Mouse (Mus musculus): Measurements from ENCODE around the gene Cipc. TPM values are rescaled to one million over a fixed set of nuclear protein-coding genes. Genes with fewer than 3 reads are reported as not detected.
A peak's percentile ranks its signal among the peaks of the same experiment; 100 is the strongest.

The Cipc gene
- polyA plus RNA-seq, 1 experiment from 2014 or later = 18.1 TPM

DNA sequence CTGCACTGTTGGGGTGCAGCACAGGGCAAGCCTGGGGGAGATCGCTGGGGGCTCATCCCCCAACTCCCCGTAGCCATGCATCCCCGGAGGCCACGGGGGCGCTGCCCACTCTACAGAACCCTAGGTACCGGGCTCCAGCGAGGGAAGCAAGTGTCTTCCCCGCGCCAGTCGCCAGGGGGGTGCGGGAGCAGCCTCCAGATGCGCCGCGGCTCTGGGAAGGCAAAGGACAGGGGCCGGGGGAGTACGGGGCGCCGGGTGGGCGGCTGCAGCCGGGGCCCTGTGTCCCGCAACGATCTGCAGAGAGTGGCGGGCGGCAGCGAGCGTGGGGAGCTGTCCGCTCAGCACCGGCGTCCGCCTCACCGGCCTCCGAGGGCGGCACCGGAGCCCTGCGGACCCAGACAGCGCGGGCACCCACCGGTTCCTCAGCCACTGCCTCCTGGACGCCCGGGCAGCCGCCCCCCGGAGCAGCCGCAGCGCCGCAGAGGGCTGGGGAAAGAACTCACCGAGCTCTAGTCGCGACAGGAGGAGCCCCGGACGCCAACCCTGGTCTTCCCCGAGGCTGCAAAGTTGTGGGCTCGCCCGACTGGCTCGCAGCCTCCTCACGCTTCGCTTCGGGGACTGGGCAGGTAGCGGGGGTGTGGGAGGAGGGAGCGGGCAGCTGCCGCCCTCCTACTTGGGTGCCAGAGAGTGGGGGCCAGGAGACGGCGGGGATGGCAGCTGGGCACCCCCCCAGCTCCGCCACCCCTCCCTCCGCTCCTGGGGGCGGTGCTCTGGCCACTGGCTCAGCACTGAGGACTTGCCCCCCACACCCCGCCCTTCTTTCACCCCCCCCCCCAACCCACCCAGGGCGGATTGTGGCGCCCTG, 43.3 kb downstream of the Cipc start, which contains the start of gene Zdhhc22:
Zdhhc22 (minus strand) TSS at position 541 of the 865 bp plus-strand sequence.
- Histone ChIP-seq H3K27ac (ENCODE audit: low read length) (no peak within 1 kb of the TSS), H3K36me3 (ENCODE audit: control insufficient read depth, insufficient read depth, low read length) (no peaks in the 10 kb centered on the region), H3K27me3 (ENCODE audit: control insufficient read depth, insufficient read depth, low read length) (peaks cover 48% of the 10 kb centered on the region), H3K4me1 (ENCODE audit: control insufficient read depth, insufficient read depth, low read length) (peaks cover 8% of the 10 kb centered on the region; the same call in 1 of the 2 replicates), H3K4me2 (ENCODE audit: low read depth, low read length) (peak within 1 kb of the TSS; percentile 42), H3K9me3 (replicated peaks; ENCODE audit: control insufficient read depth, low read length) (no peaks in the 10 kb centered on the region), H3K9ac (ENCODE audit: low read length) (no peak within 1 kb of the TSS), H3K4me3 (replicated peaks; ENCODE audit: low read length) (peak within 1 kb of the TSS; percentile 19)
- ATAC-seq (ENCODE audit: insufficient read depth, low FRiP score) = peak; percentile 44; the same call in 1 of the 2 replicates
- 1% methylated on average over 64 of the region's 68 CpGs for WGBS

GRCm38 (mm10) chr12:86990755-86991110, 43.9 kb downstream of the Cipc start:
- no peak for ATAC-seq (ENCODE audit: insufficient read depth, low FRiP score)
- Histone ChIP-seq H3K27me3 (ENCODE audit: control insufficient read depth, insufficient read depth, low read length) (peaks cover 47% of the 10 kb centered on the region), H3K4me2 (ENCODE audit: low read depth, low read length) (no peak overlapping the region), H3K4me1 (ENCODE audit: control insufficient read depth, insufficient read depth, low read length) (peaks cover 8% of the 10 kb centered on the region; the same call in 1 of the 2 replicates), H3K36me3 (ENCODE audit: control insufficient read depth, insufficient read depth, low read length) (no peaks in the 10 kb centered on the region), H3K27ac (ENCODE audit: low read length) (no peak overlapping the region), H3K9ac (ENCODE audit: low read length) (no peak overlapping the region), H3K9me3 (replicated peaks; ENCODE audit: control insufficient read depth, low read length) (no peaks in the 10 kb centered on the region), H3K4me3 (replicated peaks; ENCODE audit: low read length) (no peak overlapping the region)
- 30% methylated on average over 2 of the region's 2 CpGs for WGBS

- WGBS = 32% methylated on average over 4 of the region's 4 CpGs
- Histone ChIP-seq H3K27me3 (ENCODE audit: control insufficient read depth, insufficient read depth, low read length) (peaks cover 22% of the 10 kb centered on the region), H3K27ac (ENCODE audit: low read length) (no peak overlapping the region), H3K4me3 (replicated peaks; ENCODE audit: low read length) (no peak overlapping the region), H3K9me3 (replicated peaks; ENCODE audit: control insufficient read depth, low read length) (no peaks in the 10 kb centered on the region), H3K9ac (ENCODE audit: low read length) (no peak overlapping the region), H3K4me2 (ENCODE audit: low read depth, low read length) (no peak overlapping the region), H3K4me1 (ENCODE audit: control insufficient read depth, insufficient read depth, low read length) (peaks cover 8% of the 10 kb centered on the region; the same call in 1 of the 2 replicates), H3K36me3 (ENCODE audit: control insufficient read depth, insufficient read depth, low read length) (no peaks in the 10 kb centered on the region)
- ATAC-seq (ENCODE audit: insufficient read depth, low FRiP score) = no peak
Observed at GRCm38 (mm10) chr12:86994166-86994565, 47.3 kb downstream of the Cipc start.

GRCm38 (mm10) chr12:86994776-86995175, 47.9 kb downstream of the Cipc start:
- 58% methylated on average over 3 of the region's 3 CpGs for WGBS
- Histone ChIP-seq H3K4me2 (ENCODE audit: low read depth, low read length) (no peak overlapping the region), H3K9ac (ENCODE audit: low read length) (no peak overlapping the region), H3K4me3 (replicated peaks; ENCODE audit: low read length) (no peak overlapping the region), H3K9me3 (replicated peaks; ENCODE audit: control insufficient read depth, low read length) (no peaks in the 10 kb centered on the region), H3K36me3 (ENCODE audit: control insufficient read depth, insufficient read depth, low read length) (no peaks in the 10 kb centered on the region), H3K27ac (ENCODE audit: low read length) (no peak overlapping the region), H3K4me1 (ENCODE audit: control insufficient read depth, insufficient read depth, low read length) (peaks cover 6% of the 10 kb centered on the region; the same call in 1 of the 2 replicates), H3K27me3 (ENCODE audit: control insufficient read depth, insufficient read depth, low read length) (peaks cover 16% of the 10 kb centered on the region)
- ATAC-seq (ENCODE audit: insufficient read depth, low FRiP score) = no peak

DNA sequence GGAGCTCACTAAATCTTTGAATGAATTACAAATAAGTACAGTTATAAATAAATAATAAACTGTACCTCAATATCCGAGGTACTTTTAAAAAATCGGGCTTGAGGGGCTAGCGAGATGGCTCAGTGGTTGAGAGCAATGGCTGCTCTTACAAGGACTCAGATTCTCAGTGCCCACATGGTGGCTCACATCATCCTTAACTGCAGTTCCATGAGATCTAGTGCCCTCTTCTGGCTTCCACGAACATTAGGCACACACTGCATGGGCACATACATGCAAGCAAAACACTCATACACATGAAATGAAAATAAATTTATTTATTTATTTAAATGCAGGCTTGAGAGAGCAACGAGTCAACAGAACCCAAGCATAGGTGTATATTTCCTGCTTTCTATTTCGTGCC, 49.1 kb downstream of the Cipc start:
- ATAC-seq (ENCODE audit: insufficient read depth, low FRiP score) = no peak
- Histone ChIP-seq H3K27me3 (ENCODE audit: control insufficient read depth, insufficient read depth, low read length) (peaks cover 5% of the 10 kb centered on the region), H3K4me1 (ENCODE audit: control insufficient read depth, insufficient read depth, low read length) (no peaks in the 10 kb centered on the region), H3K4me2 (ENCODE audit: low read depth, low read length) (no peak overlapping the region), H3K9me3 (replicated peaks; ENCODE audit: control insufficient read depth, low read length) (no peaks in the 10 kb centered on the region), H3K4me3 (replicated peaks; ENCODE audit: low read length) (no peak overlapping the region), H3K36me3 (ENCODE audit: control insufficient read depth, insufficient read depth, low read length) (no peaks in the 10 kb centered on the region), H3K27ac (ENCODE audit: low read length) (no peak overlapping the region), H3K9ac (ENCODE audit: low read length) (no peak overlapping the region)
- 68% methylated on average over 6 of the region's 6 CpGs for WGBS

DNA sequence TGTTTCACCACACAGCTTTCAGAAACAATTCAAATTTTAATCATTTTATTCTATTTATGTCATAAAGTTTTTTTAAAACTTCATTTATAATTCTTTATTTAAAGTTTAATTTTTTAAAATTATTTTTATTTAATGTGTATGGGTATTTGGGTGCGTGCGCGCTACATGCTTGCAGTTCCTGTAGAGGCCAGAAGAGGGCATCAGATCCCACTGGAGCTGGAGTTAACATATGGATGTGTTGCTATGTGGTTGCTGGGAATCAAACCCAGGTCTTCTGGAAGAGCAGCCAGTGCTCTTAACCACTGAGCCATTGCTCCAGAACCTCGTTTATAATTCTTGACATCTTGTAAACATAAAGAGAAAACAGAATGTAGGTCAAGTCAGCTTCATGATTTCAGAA, 51.9 kb downstream of the Cipc start:
- Histone ChIP-seq H3K4me2 (ENCODE audit: low read depth, low read length) (no peak overlapping the region), H3K36me3 (ENCODE audit: control insufficient read depth, insufficient read depth, low read length) (no peaks in the 10 kb centered on the region), H3K9ac (ENCODE audit: low read length) (no peak overlapping the region), H3K9me3 (replicated peaks; ENCODE audit: control insufficient read depth, low read length) (no peaks in the 10 kb centered on the region), H3K4me3 (replicated peaks; ENCODE audit: low read length) (no peak overlapping the region), H3K4me1 (ENCODE audit: control insufficient read depth, insufficient read depth, low read length) (no peaks in the 10 kb centered on the region), H3K27me3 (ENCODE audit: control insufficient read depth, insufficient read depth, low read length) (no peaks in the 10 kb centered on the region), H3K27ac (ENCODE audit: low read length) (no peak overlapping the region)
- no peak for ATAC-seq (ENCODE audit: insufficient read depth, low FRiP score)
- 80% methylated on average over 4 of the region's 4 CpGs for whole genome bisulfite sequencing

- H3K9me3 ChIP-seq (replicated peaks; ENCODE audit: control insufficient read depth, low read length) = no peaks in the 10 kb centered on the region
- H3K9ac ChIP-seq (ENCODE audit: low read length) = no peak overlapping the region
- no peak overlapping the region for H3K27ac ChIP-seq (ENCODE audit: low read length)
- no peaks in the 10 kb centered on the region for H3K4me1 ChIP-seq (ENCODE audit: control insufficient read depth, insufficient read depth, low read length)
- no peak overlapping the region for H3K4me2 ChIP-seq (ENCODE audit: low read depth, low read length)
- no peaks in the 10 kb centered on the region for H3K27me3 ChIP-seq (ENCODE audit: control insufficient read depth, insufficient read depth, low read length)
- no peak overlapping the region for H3K4me3 ChIP-seq (replicated peaks; ENCODE audit: low read length)
- H3K36me3 ChIP-seq (ENCODE audit: control insufficient read depth, insufficient read depth, low read length) = no peaks in the 10 kb centered on the region
- ATAC-seq (ENCODE audit: insufficient read depth, low FRiP score) = no peak
- WGBS = 60% methylated on average over 10 of the region's 10 CpGs
Observed at GRCm38 (mm10) chr12:86999283-86999820, 52.5 kb downstream of the Cipc start.

DNA sequence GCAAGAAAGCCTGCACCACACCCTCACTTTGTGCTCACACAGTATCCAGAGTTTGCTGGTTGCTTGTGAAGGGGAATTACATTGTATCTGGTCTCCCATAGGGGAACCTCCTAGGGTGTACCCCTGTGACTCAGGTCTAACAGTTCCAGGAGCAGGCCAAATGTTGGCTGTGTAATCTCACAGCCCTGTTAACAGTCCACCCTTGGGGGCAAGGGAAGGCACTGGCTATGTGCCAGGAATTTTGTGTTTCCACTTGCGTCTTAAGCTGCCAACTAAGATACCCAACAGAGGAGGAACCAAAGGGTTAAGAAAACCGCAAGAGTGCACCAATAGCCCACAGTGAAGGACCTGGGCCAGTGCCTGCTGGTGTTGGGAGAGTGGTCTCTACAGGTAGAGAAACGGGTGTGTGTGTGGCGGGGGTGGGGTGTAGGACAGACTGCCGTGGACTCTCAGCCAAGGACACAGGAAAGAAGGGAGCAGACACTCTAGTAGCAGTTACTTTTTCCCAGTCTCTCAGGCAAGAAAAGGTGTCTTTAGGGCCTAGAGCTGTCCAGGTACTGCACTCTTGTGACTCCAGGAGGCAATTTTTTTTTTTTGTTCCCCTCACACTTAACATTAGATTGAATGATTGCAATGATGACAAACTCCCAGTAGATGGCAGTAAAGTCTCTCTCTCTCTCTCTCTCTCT, 53.5 kb downstream of the Cipc start:
- Histone ChIP-seq H3K4me1 (ENCODE audit: control insufficient read depth, insufficient read depth, low read length) (no peaks in the 10 kb centered on the region), H3K4me3 (replicated peaks; ENCODE audit: low read length) (no peak overlapping the region), H3K9me3 (replicated peaks; ENCODE audit: control insufficient read depth, low read length) (no peaks in the 10 kb centered on the region), H3K36me3 (ENCODE audit: control insufficient read depth, insufficient read depth, low read length) (no peaks in the 10 kb centered on the region), H3K4me2 (ENCODE audit: low read depth, low read length) (no peak overlapping the region), H3K9ac (ENCODE audit: low read length) (no peak overlapping the region), H3K27me3 (ENCODE audit: control insufficient read depth, insufficient read depth, low read length) (no peaks in the 10 kb centered on the region), H3K27ac (ENCODE audit: low read length) (no peak overlapping the region)
- 44% methylated on average over 5 of the region's 5 CpGs for WGBS
- ATAC-seq (ENCODE audit: insufficient read depth, low FRiP score) = no peak

DNA sequence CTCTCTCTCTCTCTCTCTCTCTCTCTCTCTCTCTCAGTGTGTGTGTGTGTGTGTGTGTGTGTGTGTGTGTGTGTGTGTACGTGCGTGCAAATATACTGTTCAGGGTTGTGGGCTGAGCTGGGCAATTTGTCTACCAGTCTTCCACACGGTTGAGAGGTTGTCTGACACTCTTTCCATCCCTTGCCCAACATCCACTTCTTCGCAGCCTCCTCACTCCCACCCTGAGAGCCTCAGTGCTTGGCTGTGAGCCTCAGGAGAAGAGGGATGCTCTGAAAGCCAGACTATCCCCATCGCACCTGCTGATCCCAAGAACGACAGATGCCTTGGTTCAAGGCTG, 54.0 kb downstream of the Cipc start:
- WGBS = 37% methylated on average over 6 of the region's 6 CpGs
- H3K27ac ChIP-seq (ENCODE audit: low read length) = no peak overlapping the region
- H3K27me3 ChIP-seq (ENCODE audit: control insufficient read depth, insufficient read depth, low read length) = no peaks in the 10 kb centered on the region
- H3K4me1 ChIP-seq (ENCODE audit: control insufficient read depth, insufficient read depth, low read length) = no peaks in the 10 kb centered on the region
- no peak overlapping the region for H3K4me3 ChIP-seq (replicated peaks; ENCODE audit: low read length)
- H3K36me3 ChIP-seq (ENCODE audit: control insufficient read depth, insufficient read depth, low read length) = no peaks in the 10 kb centered on the region
- no peak overlapping the region for H3K9ac ChIP-seq (ENCODE audit: low read length)
- ATAC-seq (ENCODE audit: insufficient read depth, low FRiP score) = no peak
- H3K4me2 ChIP-seq (ENCODE audit: low read depth, low read length) = no peak overlapping the region
- H3K9me3 ChIP-seq (replicated peaks; ENCODE audit: control insufficient read depth, low read length) = no peaks in the 10 kb centered on the region

All from stomach, embryonic 16.5 days (tissue).